Mouse (Mus musculus) layer of hippocampus, adult 11-12 months (tissue): ENCODE results near the gene Adat2.

Source experiments
- DNase-seq: peaks from one replicate; pipeline ENCODE4 v3.0.0; 2022; ENCODE audit warnings: low spot score

Adat2 gene

GRCm38 (mm10) chr10:13552646-13553497 lies at the start of gene Adat2, which contains the start of gene Pex3:
Adat2 (plus strand) TSS chr10:13552894.
Pex3 (minus strand) TSS chr10:13553142.
- peak; percentile 87 for DNase-seq

- DNase-seq = no peak
Measured at GRCm38 (mm10) chr10:13521857-13522256, 30.8 kb upstream of the Adat2 start.

GRCm38 (mm10) chr10:13528155-13528554 lies 24.5 kb upstream of the Adat2 start:
- DNase-seq = no peak

GRCm38 (mm10) chr10:13534751-13535150 lies 17.9 kb upstream of the Adat2 start:
- DNase-seq = no peak

GRCm38 (mm10) chr10:13536706-13537105 lies 16.0 kb upstream of the Adat2 start:
- no peak for DNase-seq

- no peak for DNase-seq
Measured at GRCm38 (mm10) chr10:13539769-13540333, 12.8 kb upstream of the Adat2 start.

- DNase-seq = no peak
Measured at GRCm38 (mm10) chr10:13541721-13542120, 11.0 kb upstream of the Adat2 start.

- no peak for DNase-seq
Measured at GRCm38 (mm10) chr10:13553498-13553985, 848 bp downstream of the Adat2 start.

GRCm38 (mm10) chr10:13554316-13554715 lies 1.6 kb downstream of the Adat2 start:
- DNase-seq = no peak

- DNase-seq = no peak
Measured at GRCm38 (mm10) chr10:13560014-13560674, 7.5 kb downstream of the Adat2 start.

GRCm38 (mm10) chr10:13564364-13565079 lies 11.8 kb downstream of the Adat2 start:
- peak; percentile 72 for DNase-seq

GRCm38 (mm10) chr10:13565080-13565448 lies 12.4 kb downstream of the Adat2 start:
- no peak for DNase-seq

- DNase-seq = no peak
Measured at GRCm38 (mm10) chr10:13566393-13566792, 13.7 kb downstream of the Adat2 start.

- no peak for DNase-seq
Measured at GRCm38 (mm10) chr10:13569818-13570217, 17.1 kb downstream of the Adat2 start.

- no peak for DNase-seq
Measured at GRCm38 (mm10) chr10:13570697-13571538, 18.2 kb downstream of the Adat2 start.

- DNase-seq = no peak
Measured at GRCm38 (mm10) chr10:13572003-13572402, 19.3 kb downstream of the Adat2 start.

GRCm38 (mm10) chr10:13572410-13572809 lies 19.7 kb downstream of the Adat2 start:
- no peak for DNase-seq

- no peak for DNase-seq
Measured at GRCm38 (mm10) chr10:13577123-13577522, 24.4 kb downstream of the Adat2 start.

GRCm38 (mm10) chr10:13587914-13588313 lies 35.2 kb downstream of the Adat2 start:
- no peak for DNase-seq

GRCm38 (mm10) chr10:13592196-13592595 lies 39.5 kb downstream of the Adat2 start:
- no peak for DNase-seq

- no peak for DNase-seq
Measured at GRCm38 (mm10) chr10:13593529-13593928, 40.8 kb downstream of the Adat2 start.
